Mouse (Mus musculus) midbrain, postnatal 0 days (tissue): ENCODE measurements around the gene Vps36. TPM values are rescaled to one million over a fixed set of nuclear protein-coding genes. Genes with fewer than 3 reads are reported as not detected.
A peak's percentile ranks its signal among the peaks of the same experiment; 100 is the strongest.

Experiments used
- ATAC-seq: fragments of 200-750 bp; cut with Nextera tagmentation; 2 replicates; pipeline ENCODE4 v1.8.0; 2017; ENCODE audit warnings: moderate number of reproducible peaks, mild to moderate bottlenecking, moderate TSS enrichment, moderate library complexity; ENCODE audit not compliant: low FRiP score
- DNase-seq: peaks from one replicate; pipeline ENCODE4 v3.0.0-alpha.2; 2015; ENCODE audit warnings: low spot score
- H3K27ac ChIP-seq: fragments of 300-500 bp; sonication (generic); 2 replicates; pipeline ENCODE4 v1.5.1; 2014; ENCODE audit warnings: low read depth, mild to moderate bottlenecking, low read length, mixed read lengths
- H3K27me3 ChIP-seq: fragments of 300-500 bp; sonication (generic); 2 replicates; pipeline ENCODE4 v1.6.1; 2014; ENCODE audit warnings: low read length, control low read depth, mixed read lengths; ENCODE audit not compliant: insufficient read depth
- H3K36me3 ChIP-seq: fragments of 300-500 bp; sonication (generic); 2 replicates; pipeline ENCODE4 v1.6.1; 2014; ENCODE audit warnings: low read length, control low read depth, mixed read lengths; ENCODE audit not compliant: insufficient read depth
- H3K4me1 ChIP-seq: fragments of 300-500 bp; sonication (generic); 2 replicates; pipeline ENCODE4 v1.6.1; 2014; ENCODE audit warnings: mild to moderate bottlenecking, control low read depth, antibody characterized with exemption, low read length, mixed read lengths; ENCODE audit not compliant: insufficient read depth
- H3K4me2 ChIP-seq: fragments of 300-500 bp; sonication (generic); 2 replicates; pipeline ENCODE4 v1.6.1; 2014; ENCODE audit warnings: low read depth, mild to moderate bottlenecking, low read length, mixed read lengths; ENCODE audit not compliant: poor library complexity, severe bottlenecking
- H3K4me3 ChIP-seq: fragments of 300-500 bp; sonication (generic); 2 replicates; pipeline ENCODE4 v1.5.1; 2014; ENCODE audit warnings: low read depth, mild to moderate bottlenecking, low read length, moderate library complexity
- H3K9ac ChIP-seq: fragments of 300-500 bp; sonication (generic); replicated peaks from 2 replicates; pipeline ENCODE4 v1.6.1; 2014; ENCODE audit warnings: mild to moderate bottlenecking, low read length, moderate library complexity, mixed read lengths; ENCODE audit not compliant: poor library complexity, severe bottlenecking
- H3K9me3 ChIP-seq: fragments of 300-500 bp; sonication (generic); 2 replicates; pipeline ENCODE4 v1.6.1; 2016; ENCODE audit warnings: low read length, control low read depth
- CTCF ChIP-seq: IDR thresholded peaks from 2 replicates; pipeline ENCODE4 v1.5.1; 2016; ENCODE audit warnings: antibody characterized with exemption, mild to moderate bottlenecking
- WGBS: fragments of 180-500 bp; shearing (Covaris S2); extraction: QIAGEN DNeasy Blood & Tissue Kit; methylation state at CpG from one replicate; pipeline ENCODE4 v1.1.7; 2014; 5-methylcytosine and 5-hydroxymethylcytosine counted together
- polyA plus RNA-seq: library from polyadenylated mRNA; unstranded; fragments of >200 nt; fragmentation: Nextera tagmentation; extraction: Ambion mirVana; gene quantifications from 2 replicates; pipeline ENCODE4 v1.2.1, GENCODE M21; 2015
- total RNA-seq: library from RNA; depleted of rRNA; stranded (reverse); fragments of >200 nt; gene quantifications from 2 replicates; pipeline ENCODE4 v1.2.3, GENCODE M21; 2014

Vps36 gene
- total and polyA plus RNA-seq, 2 experiments from 2014 or later = 33.2 to 40.9 TPM

DNA sequence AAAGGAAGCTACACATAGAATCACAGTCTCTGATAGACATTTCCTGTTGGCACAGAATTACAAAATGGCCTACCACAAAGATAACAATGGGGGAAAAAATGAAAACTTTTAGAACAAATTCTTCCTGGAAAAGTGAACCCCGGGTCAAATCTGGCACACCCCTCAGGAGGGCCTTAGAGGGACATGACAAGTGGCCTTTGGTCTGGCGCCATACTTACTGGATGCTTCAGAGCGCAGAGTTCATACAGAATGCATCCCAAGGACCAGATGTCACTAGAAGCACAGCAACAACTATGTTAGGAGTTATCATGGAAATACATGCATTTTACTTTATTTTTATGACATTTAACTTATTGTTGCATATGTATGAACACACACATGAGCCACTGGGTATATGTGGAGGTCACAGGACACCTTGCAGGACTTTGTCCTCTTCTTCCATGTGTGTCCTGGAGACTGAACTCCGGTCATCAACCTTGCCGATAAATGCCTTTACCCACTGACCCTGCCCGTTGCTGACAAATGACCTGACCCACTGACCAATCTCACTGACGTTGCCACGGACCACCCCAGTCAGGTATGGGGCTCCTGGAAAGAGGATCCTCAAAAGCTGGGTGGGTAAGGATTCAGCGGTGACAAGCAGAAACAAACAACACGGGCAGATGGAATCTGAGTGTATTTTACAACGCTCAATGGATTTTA is 42.8 kb upstream of the Vps36 start:
- Histone ChIP-seq H3K9ac (no peak overlapping the region), H3K27ac (no peak overlapping the region), H3K36me3 (0 out of 2 replicates have a peak, but pooled peaks cover 5% of the 10 kb centered on the region), H3K4me2 (no peak overlapping the region), H3K27me3 (no peaks in the 10 kb centered on the region), H3K4me3 (no peak overlapping the region), H3K9me3 (no peaks in the 10 kb centered on the region), H3K4me1 (no peaks in the 10 kb centered on the region)
- 93% methylated on average over 11 of the region's 11 CpGs for WGBS
- TF ChIP-seq CTCF = no peak
- ATAC-seq (no peak), DNase-seq (no peak)

DNA sequence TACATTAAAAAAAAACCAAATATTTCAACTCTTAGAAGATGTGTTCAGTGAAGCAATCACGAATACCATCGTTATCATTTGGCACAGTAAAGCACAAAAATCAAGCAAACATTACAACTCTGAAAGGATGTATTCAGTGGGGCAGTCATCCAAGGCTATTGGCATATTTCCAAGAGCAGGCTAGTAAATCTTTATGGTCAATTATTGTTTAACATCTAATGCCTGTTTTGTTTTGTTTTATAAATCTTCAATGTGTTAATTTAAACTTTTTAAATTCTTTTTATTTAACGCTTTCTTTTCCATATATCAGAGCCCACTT is 42.3 kb upstream of the Vps36 start:
- DNase-seq (peak; percentile 2), ATAC-seq (no peak)
- H3K27me3 ChIP-seq = no peaks in the 10 kb centered on the region
- no peak overlapping the region for H3K4me2 ChIP-seq
- WGBS = 84% methylated on average over 3 of the region's 3 CpGs
- H3K9me3 ChIP-seq = no peaks in the 10 kb centered on the region
- no peak overlapping the region for H3K4me3 ChIP-seq
- no peak for TF ChIP-seq CTCF
- H3K4me1 ChIP-seq = no peaks in the 10 kb centered on the region
- H3K36me3 ChIP-seq = 0 out of 2 replicates have a peak, but pooled peaks cover 8% of the 10 kb centered on the region
- H3K27ac ChIP-seq = no peak overlapping the region
- no peak overlapping the region for H3K9ac ChIP-seq

DNA sequence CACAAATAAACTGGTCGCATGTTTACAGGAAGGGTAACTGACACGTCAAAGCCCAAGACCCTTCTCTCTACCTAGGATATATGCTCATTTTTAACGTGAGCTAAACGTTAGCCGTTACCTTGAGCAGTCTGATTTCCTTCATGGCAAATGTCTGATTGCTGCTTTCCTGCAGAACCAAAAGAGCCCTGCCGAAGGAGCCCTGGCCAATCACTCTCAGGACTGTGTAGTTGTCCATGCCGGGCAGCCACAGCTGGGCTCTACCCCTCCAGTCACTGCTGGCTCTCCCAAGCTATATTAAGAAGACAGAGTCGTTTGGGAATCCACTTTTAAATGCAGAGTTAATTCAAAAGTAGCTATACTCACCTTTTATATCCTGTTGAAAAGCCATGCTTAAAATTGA is 30.4 kb upstream of the Vps36 start:
- DNase-seq (no peak), ATAC-seq (no peak)
- Histone ChIP-seq H3K9me3 (no peaks in the 10 kb centered on the region), H3K9ac (no peak overlapping the region), H3K4me1 (no peaks in the 10 kb centered on the region; the same call in 1 of the 2 replicates), H3K4me2 (no peak overlapping the region), H3K27me3 (no peaks in the 10 kb centered on the region), H3K27ac (no peak overlapping the region), H3K4me3 (no peak overlapping the region), H3K36me3 (no peaks in the 10 kb centered on the region)
- TF ChIP-seq CTCF = no peak
- 87% methylated on average over 8 of the region's 8 CpGs for WGBS

DNA sequence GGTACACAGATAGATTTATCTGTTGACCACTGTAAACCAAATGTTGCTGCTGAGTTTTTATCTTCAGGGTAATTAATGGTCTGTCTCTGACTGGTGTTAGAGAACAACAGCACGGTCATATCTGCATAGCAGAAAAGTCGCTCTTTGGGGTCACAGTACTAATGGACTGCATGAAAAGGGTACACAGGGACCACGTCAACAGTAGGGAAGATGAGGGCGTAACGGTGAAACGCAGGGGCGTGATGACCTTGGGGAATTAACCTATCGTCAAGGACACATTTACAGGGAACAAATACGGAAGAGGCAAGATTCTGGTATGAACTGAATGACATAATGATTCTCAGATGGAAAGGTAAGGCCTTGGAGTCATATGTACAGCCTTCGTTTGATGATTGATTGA is 28.2 kb upstream of the Vps36 start:
- TF ChIP-seq CTCF = no peak
- Histone ChIP-seq H3K36me3 (no peaks in the 10 kb centered on the region), H3K27me3 (no peaks in the 10 kb centered on the region), H3K9ac (no peak overlapping the region), H3K4me1 (no peaks in the 10 kb centered on the region; the same call in 1 of the 2 replicates), H3K4me2 (no peak overlapping the region), H3K27ac (no peak overlapping the region), H3K4me3 (no peak overlapping the region), H3K9me3 (no peaks in the 10 kb centered on the region)
- no peak for ATAC-seq
- DNase-seq = no peak
- WGBS = 95% methylated on average over 10 of the region's 10 CpGs

GRCm38 (mm10) chr8:22165251-22166079 is 27.1 kb upstream of the Vps36 start:
- H3K27me3 ChIP-seq = no peaks in the 10 kb centered on the region
- peak overlapping the region; percentile 53 for H3K4me3 ChIP-seq
- TF ChIP-seq CTCF = no peak
- peak overlapping the region; percentile 57; the same call in 1 of the 2 replicates for H3K9ac ChIP-seq
- H3K4me2 ChIP-seq = peak overlapping the region; percentile 51
- H3K36me3 ChIP-seq = no peaks in the 10 kb centered on the region
- H3K4me1 ChIP-seq = no peaks in the 10 kb centered on the region; the same call in 1 of the 2 replicates
- ATAC-seq (peak; percentile 56; the same call in 1 of the 2 replicates), DNase-seq (no peak)
- peak overlapping the region; percentile 73 for H3K27ac ChIP-seq
- WGBS = 54% methylated on average over 10 of the region's 10 CpGs
- no peaks in the 10 kb centered on the region for H3K9me3 ChIP-seq

- Histone ChIP-seq H3K4me3 (peak within 1 kb of the TSS; percentile 53), H3K9ac (peak within 1 kb of the TSS; percentile 57), H3K4me1 (no peaks in the 10 kb centered on the region; the same call in 1 of the 2 replicates), H3K9me3 (no peaks in the 10 kb centered on the region), H3K27me3 (no peaks in the 10 kb centered on the region), H3K27ac (peak within 1 kb of the TSS; percentile 73), H3K4me2 (peak within 1 kb of the TSS; percentile 51), H3K36me3 (no peaks in the 10 kb centered on the region)
- DNase-seq = peak; percentile 96
- TF ChIP-seq CTCF = peak; percentile 79
- peak; percentile 97 for ATAC-seq
- 0% methylated on average over 35 of the region's 43 CpGs for WGBS
Measured at GRCm38 (mm10) chr8:22166080-22166603, 26.5 kb upstream of the Vps36 start, which contains the start of gene Nek3. TSS of gene Nek3 (minus strand) at chr8:22166435.
